Mouse (Mus musculus) embryonic facial prominence, embryonic 14.5 days (tissue): ENCODE data around the gene Pdpk1. TPM values are rescaled to one million over a fixed set of nuclear protein-coding genes. Genes with fewer than 3 reads are reported as not detected.

Source experiments
- ATAC-seq: fragments of 200-750 bp; cut with Nextera tagmentation; 2 replicates; pipeline ENCODE4 v1.8.0; 2017; ENCODE audit warnings: low read depth, moderate number of reproducible peaks, moderate TSS enrichment
- DNase-seq: peaks from one replicate; pipeline ENCODE4 v3.0.0-alpha.2; 2015; ENCODE audit warnings: low spot score
- H3K27ac ChIP-seq: fragments of 300-500 bp; sonication (generic); replicated peaks from 2 replicates; pipeline ENCODE4 v1.5.1; 2014; ENCODE audit warnings: low read depth, mild to moderate bottlenecking, low read length, moderate library complexity
- H3K27me3 ChIP-seq: fragments of 300-500 bp; sonication (generic); replicated peaks from 2 replicates; pipeline ENCODE4 v1.6.1; 2014; ENCODE audit warnings: low read length; ENCODE audit not compliant: control insufficient read depth, insufficient read depth
- H3K36me3 ChIP-seq: fragments of 300-500 bp; sonication (generic); 2 replicates; pipeline ENCODE4 v1.6.1; 2014; ENCODE audit warnings: low read length, mixed read lengths; ENCODE audit not compliant: control insufficient read depth, insufficient read depth
- H3K4me1 ChIP-seq: fragments of 300-500 bp; sonication (generic); 2 replicates; pipeline ENCODE4 v1.6.1; 2014; ENCODE audit warnings: antibody characterized with exemption, low read length; ENCODE audit not compliant: control insufficient read depth, insufficient read depth
- H3K4me2 ChIP-seq: fragments of 300-500 bp; sonication (generic); 2 replicates; pipeline ENCODE4 v1.6.1; 2014; ENCODE audit warnings: low read depth, mild to moderate bottlenecking, low read length, moderate library complexity, mixed read lengths
- H3K4me3 ChIP-seq: fragments of 300-500 bp; sonication (generic); 2 replicates; pipeline ENCODE4 v1.5.1; 2014; ENCODE audit warnings: low read depth, mild to moderate bottlenecking, low read length
- H3K9ac ChIP-seq: fragments of 300-500 bp; sonication (generic); 2 replicates; pipeline ENCODE4 v1.6.1; 2014; ENCODE audit warnings: low read depth, mild to moderate bottlenecking, low read length, moderate library complexity, mixed read lengths
- H3K9me3 ChIP-seq: fragments of 300-500 bp; sonication (generic); 2 replicates; pipeline ENCODE4 v1.6.1; 2016; ENCODE audit warnings: low read length; ENCODE audit not compliant: control insufficient read depth
- WGBS: fragments of 180-500 bp; shearing (Covaris S2); extraction: QIAGEN DNeasy Blood & Tissue Kit; methylation state at CpG from one replicate; pipeline ENCODE4 v1.1.7; 2014; 5-methylcytosine and 5-hydroxymethylcytosine counted together
- polyA plus RNA-seq: library from polyadenylated mRNA; unstranded; fragments of >200 nt; fragmentation: Nextera tagmentation; extraction: Ambion mirVana; gene quantifications from 2 replicates; pipeline ENCODE4 v1.2.1, GENCODE M21; 2014

Gene Pdpk1
- polyA plus RNA-seq, 1 experiment from 2014 or later: 46.3 TPM

DNA sequence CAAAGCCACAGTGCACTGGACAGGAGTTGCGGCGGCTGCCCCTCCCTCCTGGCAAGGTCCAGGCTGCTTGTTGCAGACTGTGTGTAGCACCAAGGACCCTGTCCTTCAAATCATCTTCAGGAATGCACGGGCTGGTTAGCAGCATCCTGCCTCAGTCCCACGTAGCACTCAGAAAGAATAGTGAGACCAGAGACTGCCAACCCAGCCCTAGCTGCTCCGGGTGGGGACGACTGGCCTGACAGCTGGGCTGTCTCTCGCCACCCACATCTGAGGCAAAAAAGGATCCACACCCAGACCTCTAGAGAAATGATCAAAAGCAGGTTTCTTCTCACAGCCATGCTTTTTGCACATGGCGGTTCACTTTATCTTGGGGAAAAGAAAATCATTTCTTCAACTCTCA is 101.7 kb downstream of the Pdpk1 start:
- Histone ChIP-seq H3K9ac (no peak overlapping the region), H3K27ac (no peak overlapping the region), H3K4me1 (no peaks in the 10 kb centered on the region), H3K4me2 (no peak overlapping the region), H3K9me3 (no peaks in the 10 kb centered on the region), H3K36me3 (peaks cover 63% of the 10 kb centered on the region), H3K27me3 (no peaks in the 10 kb centered on the region), H3K4me3 (no peak overlapping the region)
- ATAC-seq (no peak), DNase-seq (no peak)
- 86% methylated on average over 8 of the region's 8 CpGs for WGBS

DNA sequence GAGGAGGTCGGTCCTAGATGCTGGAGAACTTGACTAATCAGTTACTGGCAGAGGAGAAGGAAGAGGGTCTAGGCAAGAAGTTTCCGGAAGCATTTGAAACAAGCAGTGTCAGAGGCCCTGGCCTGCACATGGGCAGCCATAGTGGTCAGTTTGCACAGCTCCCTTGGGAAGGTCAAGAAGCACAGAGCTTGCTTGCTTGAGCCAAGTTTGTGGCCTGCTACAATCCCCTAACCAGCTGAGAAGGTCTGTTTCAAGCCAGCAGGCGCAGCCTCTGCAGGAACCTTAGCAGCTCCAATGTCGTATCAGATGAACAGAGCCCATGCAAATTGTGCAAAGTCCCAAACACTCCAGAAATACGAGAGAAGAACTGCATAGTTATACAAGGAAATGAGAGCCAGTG is 102.7 kb downstream of the Pdpk1 start:
- 89% methylated on average over 5 of the region's 5 CpGs for WGBS

DNA sequence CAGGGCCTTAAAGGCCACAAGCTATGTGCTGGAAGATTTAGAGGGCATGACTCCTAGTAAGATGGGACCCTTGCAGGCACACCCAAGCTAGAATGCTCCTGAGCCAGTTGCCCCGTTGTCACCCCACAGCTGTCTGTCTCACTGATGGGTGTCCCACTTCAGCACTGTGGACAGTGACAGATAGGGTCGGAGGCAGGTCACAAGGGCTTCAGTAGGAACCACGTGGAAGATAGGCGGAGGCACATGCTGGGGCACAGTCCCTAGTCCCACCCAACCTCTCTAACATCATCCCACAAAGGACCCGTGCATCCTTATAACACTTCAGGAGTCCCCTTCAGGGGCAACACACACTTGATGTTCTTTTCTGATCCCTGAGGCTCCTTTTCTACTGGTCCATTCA is 104.7 kb downstream of the Pdpk1 start:
- H3K36me3 ChIP-seq: peaks cover 37% of the 10 kb centered on the region
- WGBS: 42% methylated on average over 5 of the region's 5 CpGs
- no peaks in the 10 kb centered on the region for H3K9me3 ChIP-seq
- H3K27ac ChIP-seq: no peak overlapping the region
- no peaks in the 10 kb centered on the region for H3K4me1 ChIP-seq
- ATAC-seq (no peak), DNase-seq (no peak)
- H3K9ac ChIP-seq: no peak overlapping the region
- no peak overlapping the region for H3K4me3 ChIP-seq
- H3K4me2 ChIP-seq: no peak overlapping the region
- no peaks in the 10 kb centered on the region for H3K27me3 ChIP-seq

More for the DNA sequence above, 102.7 kb downstream of the Pdpk1 start:
- no peaks in the 10 kb centered on the region for H3K4me1 ChIP-seq
- no peak overlapping the region for H3K4me2 ChIP-seq
- ATAC-seq: no peak
- H3K4me3 ChIP-seq: no peak overlapping the region
- H3K9ac ChIP-seq: no peak overlapping the region
- no peak for DNase-seq
- no peak overlapping the region for H3K27ac ChIP-seq
- H3K27me3 ChIP-seq: no peaks in the 10 kb centered on the region
- H3K36me3 ChIP-seq: peaks cover 53% of the 10 kb centered on the region
- no peaks in the 10 kb centered on the region for H3K9me3 ChIP-seq

DNA sequence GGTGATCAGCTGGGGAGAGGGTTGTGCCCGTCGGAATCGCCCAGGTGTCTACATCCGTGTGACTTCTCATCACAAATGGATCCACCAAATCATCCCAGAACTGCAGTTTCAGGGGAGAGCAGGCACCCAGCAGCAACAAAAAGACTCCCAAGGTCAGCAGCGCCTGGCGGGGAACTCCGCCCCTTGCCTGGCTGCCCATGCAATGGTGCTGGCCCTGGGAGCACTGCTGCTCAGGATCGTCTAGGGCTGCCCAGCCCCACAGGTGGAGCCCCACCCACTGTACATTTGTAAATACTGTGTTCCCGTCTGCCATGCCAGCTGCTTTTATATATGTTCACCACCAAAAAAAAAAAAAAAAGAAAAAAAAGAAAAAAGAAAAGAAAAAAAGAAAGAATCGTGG is 105.1 kb downstream of the Pdpk1 start:
- WGBS: 77% methylated on average over 10 of the region's 10 CpGs

GRCm38 (mm10) chr17:24044482-24044881 is 106.2 kb downstream of the Pdpk1 start:
- no peaks in the 10 kb centered on the region for H3K27me3 ChIP-seq

More for the DNA sequence above, 105.1 kb downstream of the Pdpk1 start:
- H3K9ac ChIP-seq: no peak overlapping the region
- no peaks in the 10 kb centered on the region for H3K27me3 ChIP-seq
- H3K4me1 ChIP-seq: no peaks in the 10 kb centered on the region
- no peak overlapping the region for H3K4me3 ChIP-seq
- H3K27ac ChIP-seq: no peak overlapping the region
- ATAC-seq (no peak), DNase-seq (no peak)
- H3K9me3 ChIP-seq: no peaks in the 10 kb centered on the region
- H3K36me3 ChIP-seq: peaks cover 33% of the 10 kb centered on the region
- no peak overlapping the region for H3K4me2 ChIP-seq

GRCm38 (mm10) chr17:24037844-24038243 is 112.9 kb downstream of the Pdpk1 start, which contains the start of gene Prss27:
Prss27 (plus strand) TSS chr17:24038144.
- Histone ChIP-seq H3K4me3 (no peak within 1 kb of the TSS), H3K27ac (no peak within 1 kb of the TSS), H3K9me3 (no peaks in the 10 kb centered on the region), H3K36me3 (no peaks in the 10 kb centered on the region), H3K27me3 (no peaks in the 10 kb centered on the region), H3K9ac (no peak within 1 kb of the TSS), H3K4me2 (no peak within 1 kb of the TSS), H3K4me1 (no peaks in the 10 kb centered on the region)
- ATAC-seq: no peak
- DNase-seq: no peak
- 63% methylated on average over 3 of the region's 4 CpGs for WGBS

More at GRCm38 (mm10) chr17:24044482-24044881, 106.2 kb downstream of the Pdpk1 start:
- Histone ChIP-seq H3K4me3 (no peak overlapping the region), H3K9ac (no peak overlapping the region), H3K9me3 (no peaks in the 10 kb centered on the region), H3K4me1 (no peaks in the 10 kb centered on the region), H3K4me2 (no peak overlapping the region), H3K36me3 (peaks cover 26% of the 10 kb centered on the region), H3K27ac (no peak overlapping the region)
- 40% methylated on average over 5 of the region's 5 CpGs for WGBS
- ATAC-seq (no peak), DNase-seq (no peak)

DNA sequence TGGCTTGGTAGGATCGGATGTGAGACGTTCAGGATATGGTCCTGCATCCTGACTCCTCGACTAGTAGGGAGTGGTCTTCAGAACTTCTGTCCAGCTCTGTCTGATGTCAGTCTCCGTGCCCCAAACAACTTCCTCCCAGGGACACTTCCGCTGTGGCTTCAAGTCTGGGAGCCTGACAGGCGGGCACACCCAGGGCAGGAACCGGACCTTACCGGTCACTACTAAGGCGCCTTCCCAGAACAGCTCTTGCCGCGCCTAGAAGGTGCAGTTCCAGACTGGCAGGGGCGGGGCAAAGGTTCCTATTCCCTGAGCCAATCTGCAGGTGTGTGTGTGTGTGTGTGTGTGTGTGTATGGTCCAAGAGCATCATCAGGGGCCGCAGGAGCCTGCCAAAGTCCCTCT is 113.4 kb downstream of the Pdpk1 start:
- Histone ChIP-seq H3K9ac (no peak overlapping the region), H3K36me3 (no peaks in the 10 kb centered on the region), H3K4me2 (no peak overlapping the region), H3K27ac (no peak overlapping the region), H3K27me3 (no peaks in the 10 kb centered on the region), H3K9me3 (no peaks in the 10 kb centered on the region), H3K4me1 (no peaks in the 10 kb centered on the region), H3K4me3 (no peak overlapping the region)
- ATAC-seq (no peak), DNase-seq (no peak)
- WGBS: 82% methylated on average over 11 of the region's 13 CpGs

- no peaks in the 10 kb centered on the region for H3K4me1 ChIP-seq
- H3K9ac ChIP-seq: no peak overlapping the region
- WGBS: 67% methylated on average over 6 of the region's 6 CpGs
- DNase-seq: no peak
- ATAC-seq: no peak
- no peaks in the 10 kb centered on the region for H3K36me3 ChIP-seq
- H3K27ac ChIP-seq: no peak overlapping the region
- no peaks in the 10 kb centered on the region for H3K27me3 ChIP-seq
- H3K4me2 ChIP-seq: no peak overlapping the region
- no peaks in the 10 kb centered on the region for H3K9me3 ChIP-seq
- no peak overlapping the region for H3K4me3 ChIP-seq
Measured at GRCm38 (mm10) chr17:24036954-24037353, 113.8 kb downstream of the Pdpk1 start.

GRCm38 (mm10) chr17:24035087-24035486 is 115.6 kb downstream of the Pdpk1 start:
- DNase-seq (no peak), ATAC-seq (no peak)
- H3K4me1 ChIP-seq: no peaks in the 10 kb centered on the region
- H3K9me3 ChIP-seq: no peaks in the 10 kb centered on the region
- 68% methylated on average over 7 of the region's 7 CpGs for WGBS
- H3K4me3 ChIP-seq: no peak overlapping the region
- H3K27ac ChIP-seq: no peak overlapping the region
- H3K36me3 ChIP-seq: no peaks in the 10 kb centered on the region
- no peak overlapping the region for H3K9ac ChIP-seq
- H3K27me3 ChIP-seq: no peaks in the 10 kb centered on the region
- no peak overlapping the region for H3K4me2 ChIP-seq
